Mouse (Mus musculus) heart, embryonic 14.5 days (tissue): ENCODE results near the gene Gm11007. TPM values are rescaled to one million over a fixed set of nuclear protein-coding genes. Genes with fewer than 3 reads are reported as not detected.
"Not testable (repeated sequence)": the region's sequence is repeated elsewhere in the genome, so short reads cannot be mapped to it uniquely, and the experiment has no call there.

Experiments
- ATAC-seq: fragments of 200-750 bp; cut with Nextera tagmentation; 2 replicates; pipeline ENCODE4 v1.8.0; 2017; ENCODE audit warnings: low read depth, moderate TSS enrichment; ENCODE audit not compliant: insufficient number of reproducible peaks, insufficient read depth, low FRiP score
- H3K27ac ChIP-seq, 2 experiments: fragments of 200-500 bp in 1 of 2; fragments of 300-500 bp in 1 of 2; sonication (generic) in 1 of 2; replicated peaks in 1 of 2; 2 replicates each; pipeline ENCODE4 v1.5.1; 2012 to 2014; ENCODE audit warnings: low read depth in 2 of 2, low read length in 2 of 2, control low read depth in 1 of 2, mild to moderate bottlenecking in 1 of 2, mixed read lengths in 1 of 2; ENCODE audit not compliant: control insufficient read depth in 1 of 2, insufficient read depth in 1 of 2
- H3K27me3 ChIP-seq: fragments of 300-500 bp; sonication (generic); 2 replicates; pipeline ENCODE4 v1.6.1; 2014; ENCODE audit warnings: mild to moderate bottlenecking, low read length, control low read depth; ENCODE audit not compliant: control insufficient read depth, insufficient read depth
- H3K36me3 ChIP-seq: fragments of 300-500 bp; sonication (generic); 2 replicates; pipeline ENCODE4 v1.6.1; 2014; ENCODE audit warnings: mild to moderate bottlenecking, control low read depth, low read length, mixed read lengths; ENCODE audit not compliant: control insufficient read depth, insufficient read depth
- H3K4me1 ChIP-seq, 2 experiments: fragments of 200-500 bp in 1 of 2; fragments of 300-500 bp in 1 of 2; sonication (generic) in 1 of 2; 2 replicates each; pipeline ENCODE4 v1.6.1; 2012 to 2014; ENCODE audit warnings: low read length in 2 of 2, control low read depth in 1 of 2, mixed read lengths in 1 of 2; ENCODE audit not compliant: control insufficient read depth in 2 of 2, insufficient read depth in 2 of 2
- H3K4me2 ChIP-seq: fragments of 300-500 bp; sonication (generic); 2 replicates; pipeline ENCODE4 v1.6.1; 2014; ENCODE audit warnings: mild to moderate bottlenecking, low read length
- H3K4me3 ChIP-seq, 2 experiments: fragments of 200-500 bp in 1 of 2; fragments of 300-500 bp in 1 of 2; sonication (generic) in 1 of 2; 2 replicates each; pipeline ENCODE4 v1.5.1; 2012 to 2014; ENCODE audit warnings: low read length in 2 of 2, mild to moderate bottlenecking in 2 of 2, control low read depth in 1 of 2, low read depth in 1 of 2, moderate library complexity in 1 of 2; ENCODE audit not compliant: control insufficient read depth in 1 of 2, insufficient read depth in 1 of 2
- H3K9ac ChIP-seq: fragments of 300-500 bp; sonication (generic); 2 replicates; pipeline ENCODE4 v1.6.1; 2014; ENCODE audit warnings: mild to moderate bottlenecking, low read length
- H3K9me3 ChIP-seq: fragments of 300-500 bp; sonication (generic); 2 replicates; pipeline ENCODE4 v1.6.1; 2016; ENCODE audit warnings: low read length, control low read depth; ENCODE audit not compliant: control insufficient read depth
- WGBS: fragments of 180-500 bp; shearing (Covaris S2); extraction: QIAGEN DNeasy Blood & Tissue Kit; methylation state at CpG from one replicate; pipeline ENCODE4 v1.1.7; 2014; 5-methylcytosine and 5-hydroxymethylcytosine counted together
- polyA plus RNA-seq: library from polyadenylated mRNA; unstranded; fragments of >200 nt; fragmentation: Nextera tagmentation; extraction: Ambion mirVana; gene quantifications from 2 replicates; pipeline ENCODE4 v1.2.1, GENCODE M21; 2014

Gm11007 gene
- polyA plus RNA-seq: not detected in 2 replicates

GRCm38 (mm10) chr2:175643678-175644077, at the start of gene Gm11007:
Gene Gm11007, plus strand, starts transcription at chr2:175643978.
- not testable (repeated sequence) for H3K9ac ChIP-seq, H3K27ac ChIP-seq, H3K4me3 ChIP-seq, H3K4me2 ChIP-seq, H3K4me1 ChIP-seq, H3K36me3 ChIP-seq, H3K9me3 ChIP-seq, H3K27me3 ChIP-seq, ATAC-seq
- WGBS: no CpG with 5 or more reads among the region's 2 CpGs

Other genes starting within 250 kb of the Gm11007 start
- gene Gm4724, start 208.2 kb upstream of the Gm11007 start, polyA plus RNA-seq: 5.3 and 16.6 TPM in 2 replicates
- 10.2 and 11.3 TPM in 2 replicates for gene Zfp965, start 174.0 kb upstream of the Gm11007 start, polyA plus RNA-seq
- gene Zfp969, start 59.7 kb downstream of the Gm11007 start, polyA plus RNA-seq: 27.0 and 30.6 TPM in 2 replicates
- gene Gm2007, start 97.6 kb downstream of the Gm11007 start, polyA plus RNA-seq: not detected in 2 replicates
- gene Gm14288, start 157.1 kb downstream of the Gm11007 start, polyA plus RNA-seq: 5.1 and 5.9 TPM in 2 replicates
- gene Gm6710, start 225.2 kb downstream of the Gm11007 start, polyA plus RNA-seq: 13.9 and 15.8 TPM in 2 replicates